Mouse (Mus musculus): ENCODE results near the gene Senp7.
"Not testable (repeated sequence)": the region's sequence is repeated elsewhere in the genome, so short reads cannot be mapped to it uniquely, and the experiment has no call there.

Senp7 gene

DNA sequence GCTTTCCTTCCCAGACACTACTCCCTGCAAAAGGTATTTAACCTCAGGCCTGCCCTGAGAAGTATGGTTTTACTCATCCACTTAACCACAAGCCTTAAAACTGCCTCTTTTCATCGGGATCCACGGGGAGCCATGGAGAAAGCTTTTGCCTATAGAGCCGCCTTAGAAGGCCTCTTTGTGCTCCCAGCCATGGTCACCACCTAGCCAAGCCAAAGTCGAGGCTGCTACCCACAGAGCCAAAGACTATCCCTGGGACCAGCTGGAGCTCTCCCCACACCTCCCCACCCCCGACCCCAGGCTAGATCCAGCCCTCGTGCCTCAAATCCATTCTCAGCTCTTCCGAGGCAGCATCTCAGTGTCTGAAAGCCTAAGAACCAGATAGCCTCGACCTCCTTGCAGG lies 18.0 kb downstream of the Senp7 start:
- no peak for DNase-seq (ENCODE audit: low spot score in 2 of 2)

DNA sequence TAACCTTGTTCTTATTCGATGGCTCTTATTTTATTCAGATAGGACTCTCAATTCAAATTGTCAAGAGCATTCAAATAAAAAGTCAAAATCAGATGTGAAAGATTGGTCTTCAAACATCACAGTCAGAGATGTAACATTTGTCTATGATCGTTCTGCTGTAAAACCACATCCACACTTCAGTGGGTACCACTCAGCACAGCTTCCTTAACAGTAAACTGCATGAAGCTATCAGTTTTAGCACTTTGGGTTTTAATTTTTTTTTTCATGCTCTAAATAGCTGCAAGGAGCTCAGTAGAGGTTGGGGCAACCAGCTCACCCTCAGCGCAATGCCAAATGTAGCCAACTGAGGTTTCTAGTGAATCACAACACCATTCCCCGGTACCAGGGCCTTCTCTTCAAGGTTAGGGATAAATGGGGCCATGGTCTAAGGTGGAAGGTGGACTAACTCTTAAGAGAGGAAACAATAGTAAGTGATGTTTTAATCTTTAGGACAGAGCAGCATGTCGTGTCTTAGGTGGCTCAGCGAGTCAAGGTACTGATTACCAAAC lies 20.5 kb downstream of the Senp7 start:
- no peak for DNase-seq (ENCODE audit: low spot score in 2 of 2)

DNA sequence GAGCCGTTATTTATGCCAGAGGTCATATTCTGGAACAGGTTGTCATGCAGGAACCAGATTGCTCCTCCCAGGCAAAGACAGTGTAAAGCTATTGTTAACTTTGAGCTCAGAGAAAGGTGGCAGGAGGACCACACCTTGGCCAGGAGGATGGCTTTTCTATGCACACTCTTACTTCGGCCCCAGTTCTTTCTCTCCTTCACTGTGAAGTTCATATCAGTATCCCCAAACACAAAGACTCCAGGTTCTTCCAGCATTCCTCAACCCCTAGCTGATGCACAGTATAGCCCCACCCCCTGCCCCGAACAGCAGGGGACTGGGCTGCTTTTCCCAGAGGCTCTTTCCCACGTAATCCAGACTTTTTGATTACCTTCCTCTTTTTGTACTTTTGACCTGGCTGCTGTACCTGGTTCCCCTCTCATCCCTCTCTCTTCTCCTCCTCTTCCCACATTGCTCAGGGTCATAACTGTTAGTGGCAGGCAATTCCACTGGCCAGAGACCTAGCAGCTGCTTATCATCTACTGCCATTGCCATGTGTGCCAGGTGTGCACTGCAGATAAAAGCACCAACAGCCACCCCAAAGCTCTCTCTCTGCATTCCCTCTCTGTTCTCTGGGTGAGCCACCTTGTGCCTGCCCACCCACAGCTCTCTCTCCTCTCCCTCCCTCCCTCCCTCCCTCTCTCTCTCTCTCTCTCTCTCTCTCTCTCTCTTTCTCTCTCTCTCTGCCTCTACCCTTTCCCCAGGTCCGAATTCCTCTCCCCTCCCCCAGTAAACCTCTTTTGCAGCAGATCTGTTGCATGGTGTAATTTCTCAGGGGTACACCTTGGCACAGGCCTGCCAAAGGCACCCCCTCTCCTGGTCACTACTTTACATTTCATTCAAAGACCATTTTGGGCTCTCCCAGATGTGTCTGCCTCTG lies 23.4 kb downstream of the Senp7 start:
- DNase-seq (ENCODE audit: low spot score in 2 of 2), result peak in 1 of 2 experiments; percentile 35

DNA sequence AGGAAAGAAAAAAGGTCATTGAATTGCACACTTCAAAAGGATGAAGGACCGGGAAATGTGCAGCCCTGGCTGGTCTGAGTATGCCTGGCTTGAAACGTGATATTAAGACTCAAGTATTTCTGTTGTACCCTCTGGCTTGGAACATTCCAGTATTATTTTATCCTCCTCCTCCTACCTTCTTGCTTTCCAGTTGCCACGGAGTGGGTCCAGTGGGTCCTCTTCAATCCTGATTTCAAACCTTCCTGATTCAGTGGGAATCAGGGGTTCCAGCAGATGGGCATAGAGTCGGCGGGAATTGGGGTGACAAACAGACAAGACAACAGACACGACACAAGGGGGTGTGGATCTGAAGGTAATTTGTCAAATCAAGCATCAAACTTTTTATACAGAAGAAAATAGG lies 24.4 kb downstream of the Senp7 start:
- DNase-seq (ENCODE audit: low spot score in 2 of 2), result no peak

DNA sequence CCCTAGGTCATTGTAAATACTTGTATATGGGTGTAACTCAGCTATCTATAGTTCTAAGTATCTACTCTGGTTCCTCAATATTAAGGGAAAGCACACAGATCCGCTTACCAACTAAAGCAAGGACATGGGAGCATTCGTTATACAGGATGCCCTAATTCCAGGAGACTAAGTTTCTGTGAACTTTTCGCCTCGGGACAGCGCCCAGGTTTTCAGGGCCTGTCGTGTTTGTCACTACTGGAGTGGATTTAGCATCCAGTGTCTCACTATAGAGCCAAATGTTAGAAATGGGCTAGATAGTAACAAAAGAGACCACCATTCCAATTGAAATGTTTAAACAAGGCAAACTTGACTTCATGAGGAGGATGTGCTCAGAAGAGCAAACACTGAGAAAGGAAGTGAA lies 25.0 kb downstream of the Senp7 start:
- DNase-seq (ENCODE audit: low spot score in 2 of 2), result not testable (repeated sequence)

DNA sequence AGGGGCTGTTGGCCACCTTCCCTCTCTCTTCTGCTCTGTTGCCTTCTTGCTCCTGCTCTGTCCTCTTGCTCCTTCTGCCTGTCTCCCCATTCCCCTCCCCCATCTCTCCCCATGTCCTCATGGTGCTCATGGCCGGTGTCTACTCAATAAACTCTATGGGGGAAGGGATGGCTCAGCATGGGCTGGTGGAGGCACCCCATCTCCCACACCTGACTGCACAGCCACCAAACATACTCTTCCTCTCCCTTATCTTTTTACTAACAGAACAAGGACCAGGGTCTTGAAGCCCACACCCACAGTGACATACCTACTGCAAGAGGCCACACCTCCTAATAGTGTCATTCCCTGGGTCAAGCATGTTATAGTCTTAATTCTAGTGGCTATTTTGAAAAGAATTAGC lies 26.0 kb downstream of the Senp7 start:
- no peak for DNase-seq (ENCODE audit: low spot score in 2 of 2)

DNA sequence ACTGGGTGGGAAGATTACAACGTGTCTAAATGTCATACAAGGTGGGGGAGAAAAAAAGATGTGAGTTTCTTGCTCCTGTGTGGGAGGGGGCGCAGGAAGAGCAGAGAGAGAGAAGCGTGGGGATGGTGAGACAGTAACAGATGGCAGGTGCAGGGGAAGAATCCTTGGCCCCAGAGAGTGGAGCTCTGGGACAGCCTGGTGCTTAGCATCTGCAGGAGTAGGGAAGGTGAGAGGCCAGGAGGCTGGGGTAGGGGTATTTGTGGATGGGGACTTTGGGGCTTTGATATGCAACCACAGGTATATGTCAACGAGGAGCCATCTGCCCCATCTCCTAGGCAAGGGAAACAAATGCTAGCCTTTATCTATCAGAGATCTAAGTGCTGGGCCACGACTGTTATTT lies 26.4 kb downstream of the Senp7 start:
- no peak for DNase-seq (ENCODE audit: low spot score in 2 of 2)

DNA sequence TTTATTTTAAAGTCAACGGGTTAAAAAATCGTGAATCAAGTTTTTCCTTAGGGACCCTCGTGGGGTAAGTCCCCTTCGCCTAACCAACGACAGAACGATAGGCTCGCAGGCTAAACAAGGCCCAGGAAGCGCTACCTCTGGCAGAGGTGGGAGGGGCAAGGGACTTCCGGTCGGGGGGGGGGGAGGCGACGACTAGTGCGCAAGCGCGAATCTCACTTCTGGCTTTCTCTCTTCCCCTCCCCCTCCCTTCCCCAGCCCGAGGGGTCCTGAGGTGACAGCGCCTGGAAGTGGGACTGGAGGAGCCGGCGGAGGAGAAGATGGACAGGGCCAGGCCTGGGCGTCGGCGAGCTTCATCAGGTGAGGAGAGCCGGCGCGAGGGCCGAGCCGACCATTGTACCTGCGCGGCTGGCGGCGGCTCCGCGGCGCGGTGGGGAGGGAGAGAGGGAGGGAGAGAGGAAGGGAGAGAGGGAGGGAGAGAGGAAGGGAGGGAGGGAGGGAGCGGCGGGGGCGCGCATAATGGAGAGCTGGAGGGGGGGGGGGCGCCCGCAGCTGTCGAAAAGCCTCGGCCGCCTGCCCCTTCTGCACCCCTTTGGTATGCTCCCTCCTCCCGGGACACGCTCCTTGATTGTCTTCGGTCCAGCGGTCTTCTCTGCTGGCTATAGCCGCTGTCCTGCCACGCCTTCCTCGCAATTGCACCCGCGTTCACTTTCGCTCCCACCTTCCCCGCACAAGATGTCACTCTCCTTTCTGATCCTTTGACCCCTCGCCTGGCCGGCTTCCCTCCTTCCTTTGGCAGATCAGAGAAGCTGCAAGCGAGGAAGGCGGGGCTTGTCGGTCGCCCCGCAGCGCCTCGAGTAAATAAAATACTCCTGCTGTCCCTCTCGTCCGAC lies 27.3 kb downstream of the Senp7 start:
- DNase-seq (ENCODE audit: low spot score in 2 of 2), result peak; percentile 65 to 70

DNA sequence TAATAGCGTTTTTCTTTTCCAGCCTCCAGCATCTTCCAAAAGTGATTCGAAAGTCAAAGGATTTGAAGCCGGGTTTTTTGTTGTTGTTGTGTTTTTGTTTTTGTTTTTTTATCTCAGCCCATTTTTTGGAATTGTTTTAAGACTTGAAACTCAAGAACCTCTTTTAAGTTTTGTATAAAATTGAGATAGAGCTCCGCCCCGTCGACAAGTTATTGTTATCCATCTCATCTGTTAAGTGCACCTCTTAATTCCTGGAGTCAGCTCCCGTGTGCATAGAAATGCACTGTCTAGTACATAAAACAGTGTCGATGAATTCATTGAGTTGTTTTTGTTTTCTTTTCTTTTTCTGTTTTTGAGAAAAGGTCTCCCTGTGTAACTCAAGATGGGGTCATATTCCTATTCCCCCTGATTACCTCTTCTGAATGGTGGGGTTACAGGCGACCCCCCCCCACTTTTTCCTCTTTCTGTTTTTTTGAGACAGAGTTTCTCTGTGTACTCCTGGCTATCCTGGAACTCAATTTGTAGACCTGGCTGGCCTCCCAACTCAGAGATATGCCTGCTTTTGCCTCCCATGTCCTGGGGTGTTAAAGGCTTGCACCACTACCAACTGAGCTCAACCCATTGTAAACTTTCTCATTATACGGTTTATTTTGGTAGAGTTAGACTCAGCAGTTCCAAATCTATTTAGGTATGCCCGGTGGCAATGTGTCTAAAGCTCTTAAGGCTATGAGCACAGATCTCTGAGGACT lies 28.2 kb downstream of the Senp7 start:
- no peak for DNase-seq (ENCODE audit: low spot score in 2 of 2)

DNA sequence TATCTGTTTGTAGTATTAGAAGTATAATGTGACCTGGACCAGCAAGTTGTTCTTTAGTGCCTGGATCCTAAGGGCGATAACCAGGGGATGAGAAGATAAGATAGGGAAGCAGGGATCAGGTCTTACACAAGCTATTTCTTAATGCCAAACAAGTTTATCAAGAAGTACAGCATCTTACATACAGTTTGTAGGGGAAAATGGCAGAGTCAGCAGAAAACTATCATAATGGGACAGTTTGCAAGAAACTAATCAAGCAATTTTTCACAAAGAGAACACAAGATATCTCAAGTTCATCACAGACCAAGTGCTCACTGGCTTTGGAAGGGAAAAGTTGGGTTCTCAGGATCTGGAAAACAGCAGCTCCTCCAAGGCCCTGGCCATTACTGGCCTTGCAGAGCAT lies 31.3 kb downstream of the Senp7 start:
- no peak for DNase-seq (ENCODE audit: low spot score in 2 of 2)

DNA sequence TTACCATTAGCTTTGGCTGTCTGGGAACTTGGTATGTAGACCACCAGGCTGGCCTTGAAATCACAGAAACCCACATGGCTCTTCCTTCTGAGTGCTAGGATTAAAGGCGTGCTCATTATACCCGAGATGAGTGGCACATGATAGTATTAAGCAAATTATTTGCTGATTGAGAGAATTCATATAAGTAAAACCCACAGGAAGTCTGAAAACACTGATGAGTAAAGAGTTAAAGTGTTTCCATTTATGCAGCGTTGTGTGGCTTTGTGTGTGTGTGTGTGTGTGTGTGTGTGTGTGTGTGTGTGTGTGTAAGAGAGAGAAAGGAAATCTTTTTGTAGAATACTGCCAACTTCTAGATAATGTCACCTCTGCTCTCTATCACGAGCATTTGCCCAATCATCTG lies 33.6 kb downstream of the Senp7 start:
- DNase-seq (ENCODE audit: low spot score in 2 of 2), result no peak

DNA sequence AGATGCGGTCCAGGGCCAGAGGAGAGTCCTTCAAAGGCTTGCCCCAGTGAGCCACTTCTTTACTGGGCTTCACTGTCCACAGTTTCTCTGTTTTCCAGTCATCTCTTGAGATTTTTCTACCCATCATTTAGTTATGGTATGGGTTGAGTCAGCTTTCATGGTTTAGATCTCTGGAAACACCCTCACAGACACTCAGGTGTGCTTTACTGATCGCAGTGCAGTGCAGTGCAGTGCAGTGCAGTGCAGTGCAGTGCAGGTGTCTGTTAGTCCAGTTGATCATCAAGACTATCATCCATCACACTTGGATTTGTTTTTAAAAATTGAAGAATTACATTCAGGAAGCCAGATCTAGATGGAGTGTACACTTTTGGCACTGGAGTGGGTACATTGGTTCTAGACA lies 38.2 kb downstream of the Senp7 start:
- DNase-seq (ENCODE audit: low spot score in 2 of 2), result no peak

DNA sequence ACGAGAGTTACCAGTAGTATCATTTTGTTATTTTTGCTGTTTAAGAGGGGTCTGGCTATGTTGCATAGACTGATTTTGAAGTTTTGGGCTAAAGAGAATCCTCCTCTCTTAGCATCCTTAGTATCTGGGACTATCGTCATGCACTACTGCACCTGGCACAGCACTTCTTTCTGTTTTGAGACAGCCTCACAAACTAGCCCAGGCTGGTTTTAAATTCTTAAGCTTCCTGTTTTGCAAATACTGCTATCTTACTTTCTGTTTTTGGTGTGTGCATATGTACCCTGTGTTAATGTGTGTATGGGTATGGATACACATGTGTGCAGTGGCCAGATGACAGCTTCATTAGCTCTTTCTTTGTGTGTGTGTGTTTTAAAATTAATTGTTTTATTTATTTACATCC lies 42.2 kb downstream of the Senp7 start:
- no peak for DNase-seq (ENCODE audit: low spot score in 2 of 2)

DNA sequence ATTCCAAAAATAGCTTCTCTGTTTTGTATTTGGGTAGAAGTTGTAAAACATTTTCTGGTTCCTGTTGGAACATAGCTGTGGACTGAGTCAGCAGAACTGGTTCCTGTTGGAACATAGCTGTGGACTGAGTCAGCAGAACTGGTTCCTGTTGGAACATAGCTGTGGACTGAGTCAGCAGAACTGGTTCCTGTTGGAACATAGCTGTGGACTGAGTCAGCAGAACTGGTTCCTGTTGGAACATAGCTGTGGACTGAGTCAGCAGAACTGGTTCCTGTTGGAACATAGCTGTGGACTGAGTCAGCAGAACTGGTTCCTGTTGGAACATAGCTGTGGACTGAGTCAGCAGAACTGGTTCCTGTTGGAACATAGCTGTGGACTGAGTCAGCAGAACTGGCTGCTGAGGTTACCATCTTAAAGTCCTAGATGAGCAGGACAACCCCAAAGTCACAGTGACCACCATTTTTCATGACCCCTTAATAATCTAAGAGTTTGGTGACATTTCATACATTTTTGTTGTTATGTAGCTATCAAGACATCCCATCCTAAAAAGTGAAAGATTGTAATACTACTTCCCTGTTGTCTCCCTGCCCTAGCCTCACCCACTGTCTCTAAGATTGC lies 48.4 kb downstream of the Senp7 start:
- not testable (repeated sequence) for DNase-seq (ENCODE audit: low spot score in 2 of 2)

DNA sequence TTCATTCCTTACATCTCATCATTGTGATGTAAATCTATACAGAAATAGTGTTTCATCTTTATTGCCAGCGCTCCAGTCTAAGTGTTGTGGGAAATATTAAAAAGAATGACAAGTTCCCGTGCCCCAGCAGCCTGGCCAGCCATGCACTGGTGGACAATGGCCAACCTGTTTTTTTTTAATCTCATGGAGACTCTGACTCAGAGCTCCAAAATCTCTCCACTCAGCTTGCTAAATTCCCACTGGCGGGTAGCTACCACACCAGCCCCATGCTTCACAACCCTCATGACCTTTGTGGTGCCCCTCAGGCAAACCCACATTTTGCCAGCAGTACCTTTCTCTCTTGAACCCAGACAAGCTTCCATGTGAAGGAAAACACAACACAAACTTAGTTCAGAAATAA lies 67.6 kb downstream of the Senp7 start:
- no peak for DNase-seq (ENCODE audit: low spot score in 2 of 2)

DNA sequence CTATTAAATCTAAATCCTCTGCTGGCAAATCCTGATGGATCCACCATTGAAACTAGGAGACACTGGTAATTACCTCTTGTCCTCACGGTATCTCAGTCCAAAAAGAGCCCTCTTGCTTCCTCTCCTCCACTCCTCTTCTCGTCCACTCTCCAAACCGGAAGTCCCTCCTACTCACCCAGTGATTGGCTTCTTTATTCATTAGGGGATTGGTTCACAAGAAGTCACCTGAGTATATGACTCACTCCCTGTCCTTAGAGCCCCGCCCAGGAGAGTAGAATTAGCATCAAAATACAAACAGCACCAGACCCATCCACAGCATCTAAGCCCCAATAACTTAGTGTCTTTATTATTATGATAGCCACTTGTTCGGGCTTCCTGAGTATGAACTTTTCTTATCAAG lies 68.0 kb downstream of the Senp7 start:
- DNase-seq (ENCODE audit: low spot score in 2 of 2), result no peak

DNA sequence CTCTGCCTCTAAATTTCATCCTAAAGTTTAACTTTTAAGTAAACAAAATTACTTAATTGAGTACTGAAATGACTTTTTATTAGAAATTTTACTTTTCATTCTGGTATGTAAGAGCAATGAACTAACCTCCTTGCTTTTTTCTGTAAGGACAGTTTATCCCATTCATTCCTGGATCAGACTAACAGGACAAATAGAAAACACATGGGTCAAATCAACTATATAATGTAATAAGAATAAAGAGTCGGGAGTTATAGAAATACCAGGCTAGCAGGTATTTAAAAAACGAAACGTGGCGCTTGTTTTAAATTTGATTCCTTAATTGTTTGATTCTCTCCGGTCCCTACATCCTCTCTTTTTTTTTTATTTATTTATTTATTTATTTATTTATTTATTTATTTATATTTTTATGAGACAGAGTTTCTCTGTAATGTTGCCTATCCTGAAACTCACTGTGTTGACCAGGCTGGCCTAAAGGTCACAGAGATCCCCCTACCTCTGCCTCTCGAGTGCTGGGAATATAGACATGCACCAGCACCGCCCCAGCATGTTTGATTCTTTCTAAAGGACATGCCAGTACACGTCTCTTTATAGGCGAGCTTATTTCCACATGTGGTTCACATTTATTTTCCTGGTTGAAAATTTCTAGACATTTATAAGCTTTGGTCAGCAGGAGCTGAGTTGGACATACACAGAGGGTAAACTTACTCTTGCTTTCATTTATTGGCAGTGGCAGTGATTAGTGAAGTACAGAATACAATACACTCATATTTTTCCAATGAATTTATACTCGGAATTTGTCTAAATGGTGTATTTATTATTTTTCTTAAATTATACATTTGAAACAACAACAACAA lies 69.4 kb downstream of the Senp7 start:
- DNase-seq (ENCODE audit: low spot score in 2 of 2), result no peak

DNA sequence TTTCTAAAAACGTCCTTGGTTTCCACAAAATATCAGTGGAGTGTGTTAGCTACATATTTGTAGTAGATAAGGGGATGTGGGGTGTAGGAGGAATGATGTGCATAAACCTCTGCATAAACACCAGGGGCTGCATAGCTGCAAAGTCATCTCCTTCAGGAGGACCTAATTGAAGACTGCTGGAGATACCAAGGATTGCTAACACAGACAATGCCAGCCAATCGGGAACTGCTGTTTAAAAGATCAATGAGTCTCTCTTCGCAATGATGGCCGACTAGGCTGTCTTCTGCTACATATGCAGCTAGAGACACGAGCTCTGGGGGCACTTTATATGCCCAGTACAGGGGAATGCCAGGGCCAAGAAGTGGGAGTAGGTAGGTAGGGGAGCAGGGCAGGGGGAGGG lies 74.4 kb downstream of the Senp7 start:
- DNase-seq (ENCODE audit: low spot score in 2 of 2), result no peak

DNA sequence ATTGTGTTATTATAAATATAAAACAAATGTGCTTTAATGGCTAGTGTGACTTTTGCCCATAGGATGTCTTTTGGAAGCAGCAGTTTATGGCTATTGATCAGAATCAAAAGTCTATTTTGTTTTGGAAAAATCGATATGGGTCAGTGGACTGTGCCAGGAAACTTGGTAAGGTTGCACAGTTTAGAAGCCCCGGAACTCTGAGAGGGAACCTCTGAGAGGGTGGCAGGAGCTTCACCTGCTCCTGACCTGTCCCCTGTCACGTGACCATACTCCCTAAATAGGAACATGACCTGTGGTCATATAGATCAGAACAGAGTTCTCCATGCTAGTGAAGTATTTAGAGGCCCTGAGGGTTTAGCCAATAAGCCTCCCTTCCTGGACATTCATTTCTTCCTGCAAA lies 75.9 kb downstream of the Senp7 start:
- no peak for DNase-seq (ENCODE audit: low spot score in 2 of 2)

DNA sequence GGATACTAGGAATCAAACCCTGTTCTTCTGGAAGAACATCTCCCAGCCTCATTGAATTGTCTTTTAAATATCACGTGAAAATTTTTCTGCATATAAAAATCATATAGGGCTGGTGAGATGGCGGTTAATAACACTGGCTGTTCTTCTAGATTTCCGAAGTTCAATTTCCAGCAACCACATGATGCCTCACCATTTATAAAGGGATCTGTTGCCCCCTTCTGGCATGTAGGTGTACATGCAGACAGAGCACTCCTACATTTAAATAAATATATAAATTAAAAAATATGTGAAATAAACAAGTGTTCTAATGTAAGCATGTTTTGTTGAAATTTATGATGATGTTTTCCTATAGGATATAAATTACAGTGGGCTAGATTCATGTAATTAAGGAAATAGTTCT lies 83.5 kb downstream of the Senp7 start:
- no peak for DNase-seq (ENCODE audit: low spot score in 2 of 2)

All from spleen, postnatal 14 days (tissue).